Mouse (Mus musculus): ENCODE measurements at regions not wholly inside any gene's neighbourhood (a gene's known extent, or its start where the extent isn't known, plus 50 kb on each side); places are given as distances from the start of the nearest gene placed in this dataset.

- Histone ChIP-seq H3K27ac (replicated peaks; ENCODE audit: low read depth, low read length) (no peak overlapping the region), H3K27me3 (ENCODE audit: control insufficient read depth, insufficient read depth, low read length) (no peaks in the 10 kb centered on the region), H3K4me1 (ENCODE audit: control insufficient read depth, insufficient read depth, low read length) (no peaks in the 10 kb centered on the region), H3K4me2 (replicated peaks; ENCODE audit: low read depth, low read length, severe bottlenecking) (no peak overlapping the region), H3K4me3 (replicated peaks; ENCODE audit: low read length) (no peak overlapping the region), H3K9ac (ENCODE audit: low read depth, low read length, severe bottlenecking) (no peak overlapping the region), H3K9me3 (ENCODE audit: control insufficient read depth, low read length) (0 out of 2 replicates have a peak, but pooled peaks cover 5% of the 10 kb centered on the region), H3K36me3 (ENCODE audit: control insufficient read depth, insufficient read depth, low read length) (no peaks in the 10 kb centered on the region)
- DNase-seq (ENCODE audit: low spot score) (no peak), ATAC-seq (ENCODE audit: low FRiP score, low read depth) (no peak)
- TF ChIP-seq POLR2A (IDR thresholded peaks at IDR 0.05; ENCODE audit: borderline replicate concordance, extremely low read depth, insufficient read depth, insufficient read length) = no peak
- 77% methylated on average over 15 of the region's 15 CpGs for WGBS
Measured at GRCm38 (mm10) chr5:148715218-148715991, 162.8 kb upstream of the Ubl3 start.

- Histone ChIP-seq H3K27me3 (ENCODE audit: control insufficient read depth, insufficient read depth, low read length) (no peaks in the 10 kb centered on the region), H3K4me2 (replicated peaks; ENCODE audit: low read depth, low read length, severe bottlenecking) (no peak overlapping the region), H3K9me3 (ENCODE audit: control insufficient read depth, low read length) (0 out of 2 replicates have a peak, but pooled peaks cover 5% of the 10 kb centered on the region), H3K27ac (replicated peaks; ENCODE audit: low read depth, low read length) (no peak overlapping the region), H3K9ac (ENCODE audit: low read depth, low read length, severe bottlenecking) (no peak overlapping the region), H3K36me3 (ENCODE audit: control insufficient read depth, insufficient read depth, low read length) (no peaks in the 10 kb centered on the region), H3K4me3 (replicated peaks; ENCODE audit: low read length) (no peak overlapping the region), H3K4me1 (ENCODE audit: control insufficient read depth, insufficient read depth, low read length) (no peaks in the 10 kb centered on the region)
- no peak for TF ChIP-seq POLR2A (IDR thresholded peaks at IDR 0.05; ENCODE audit: borderline replicate concordance, extremely low read depth, insufficient read depth, insufficient read length)
- 83% methylated on average over 4 of the region's 4 CpGs for WGBS
- no peak for ATAC-seq (ENCODE audit: low FRiP score, low read depth)
- no peak for DNase-seq (ENCODE audit: low spot score)
Measured at GRCm38 (mm10) chr5:148714807-148715206, 162.2 kb upstream of the Ubl3 start.

GRCm38 (mm10) chr5:148713796-148714195 lies 161.2 kb upstream of the Ubl3 start:
- Histone ChIP-seq H3K36me3 (ENCODE audit: control insufficient read depth, insufficient read depth, low read length) (no peaks in the 10 kb centered on the region), H3K4me2 (replicated peaks; ENCODE audit: low read depth, low read length, severe bottlenecking) (no peak overlapping the region), H3K27me3 (ENCODE audit: control insufficient read depth, insufficient read depth, low read length) (no peaks in the 10 kb centered on the region), H3K27ac (replicated peaks; ENCODE audit: low read depth, low read length) (no peak overlapping the region), H3K9me3 (ENCODE audit: control insufficient read depth, low read length) (0 out of 2 replicates have a peak, but pooled peaks cover 4% of the 10 kb centered on the region), H3K4me3 (replicated peaks; ENCODE audit: low read length) (no peak overlapping the region), H3K4me1 (ENCODE audit: control insufficient read depth, insufficient read depth, low read length) (peaks cover 4% of the 10 kb centered on the region), H3K9ac (ENCODE audit: low read depth, low read length, severe bottlenecking) (no peak overlapping the region)
- ATAC-seq (ENCODE audit: low FRiP score, low read depth) = no peak
- no peak for DNase-seq (ENCODE audit: low spot score)
- TF ChIP-seq POLR2A (IDR thresholded peaks at IDR 0.05; ENCODE audit: borderline replicate concordance, extremely low read depth, insufficient read depth, insufficient read length) = no peak
- 81% methylated on average over 5 of the region's 5 CpGs for WGBS

GRCm38 (mm10) chr5:148713039-148713438 lies 160.4 kb upstream of the Ubl3 start:
- ATAC-seq (ENCODE audit: low FRiP score, low read depth) = no peak
- Histone ChIP-seq H3K27me3 (ENCODE audit: control insufficient read depth, insufficient read depth, low read length) (no peaks in the 10 kb centered on the region), H3K36me3 (ENCODE audit: control insufficient read depth, insufficient read depth, low read length) (no peaks in the 10 kb centered on the region), H3K9me3 (ENCODE audit: control insufficient read depth, low read length) (no peaks in the 10 kb centered on the region), H3K27ac (replicated peaks; ENCODE audit: low read depth, low read length) (no peak overlapping the region), H3K9ac (ENCODE audit: low read depth, low read length, severe bottlenecking) (no peak overlapping the region), H3K4me1 (ENCODE audit: control insufficient read depth, insufficient read depth, low read length) (peaks cover 11% of the 10 kb centered on the region), H3K4me3 (replicated peaks; ENCODE audit: low read length) (no peak overlapping the region), H3K4me2 (replicated peaks; ENCODE audit: low read depth, low read length, severe bottlenecking) (no peak overlapping the region)
- DNase-seq (ENCODE audit: low spot score) = no peak
- TF ChIP-seq POLR2A (IDR thresholded peaks at IDR 0.05; ENCODE audit: borderline replicate concordance, extremely low read depth, insufficient read depth, insufficient read length) = no peak

- H3K27me3 ChIP-seq (ENCODE audit: control insufficient read depth, insufficient read depth, low read length) = no peaks in the 10 kb centered on the region
- no peak overlapping the region for H3K4me2 ChIP-seq (replicated peaks; ENCODE audit: low read depth, low read length, severe bottlenecking)
- 76% methylated on average over 5 of the region's 5 CpGs for WGBS
- no peaks in the 10 kb centered on the region for H3K9me3 ChIP-seq (ENCODE audit: control insufficient read depth, low read length)
- no peak for TF ChIP-seq POLR2A (IDR thresholded peaks at IDR 0.05; ENCODE audit: borderline replicate concordance, extremely low read depth, insufficient read depth, insufficient read length)
- ATAC-seq (ENCODE audit: low FRiP score, low read depth) (no peak), DNase-seq (ENCODE audit: low spot score) (no peak)
- H3K9ac ChIP-seq (ENCODE audit: low read depth, low read length, severe bottlenecking) = no peak overlapping the region
- no peaks in the 10 kb centered on the region for H3K36me3 ChIP-seq (ENCODE audit: control insufficient read depth, insufficient read depth, low read length)
- H3K4me3 ChIP-seq (replicated peaks; ENCODE audit: low read length) = no peak overlapping the region
- peaks cover 14% of the 10 kb centered on the region for H3K4me1 ChIP-seq (ENCODE audit: control insufficient read depth, insufficient read depth, low read length)
- H3K27ac ChIP-seq (replicated peaks; ENCODE audit: low read depth, low read length) = no peak overlapping the region
Measured at GRCm38 (mm10) chr5:148711570-148711969, 159.0 kb upstream of the Ubl3 start.
